Mouse (Mus musculus): ENCODE data around the gene Tead1. TPM values are rescaled to one million over a fixed set of nuclear protein-coding genes. Genes with fewer than 3 reads are reported as not detected.

The Tead1 gene
- total RNA-seq, 2 experiments from 2014 or later: 217 to 238 TPM

DNA sequence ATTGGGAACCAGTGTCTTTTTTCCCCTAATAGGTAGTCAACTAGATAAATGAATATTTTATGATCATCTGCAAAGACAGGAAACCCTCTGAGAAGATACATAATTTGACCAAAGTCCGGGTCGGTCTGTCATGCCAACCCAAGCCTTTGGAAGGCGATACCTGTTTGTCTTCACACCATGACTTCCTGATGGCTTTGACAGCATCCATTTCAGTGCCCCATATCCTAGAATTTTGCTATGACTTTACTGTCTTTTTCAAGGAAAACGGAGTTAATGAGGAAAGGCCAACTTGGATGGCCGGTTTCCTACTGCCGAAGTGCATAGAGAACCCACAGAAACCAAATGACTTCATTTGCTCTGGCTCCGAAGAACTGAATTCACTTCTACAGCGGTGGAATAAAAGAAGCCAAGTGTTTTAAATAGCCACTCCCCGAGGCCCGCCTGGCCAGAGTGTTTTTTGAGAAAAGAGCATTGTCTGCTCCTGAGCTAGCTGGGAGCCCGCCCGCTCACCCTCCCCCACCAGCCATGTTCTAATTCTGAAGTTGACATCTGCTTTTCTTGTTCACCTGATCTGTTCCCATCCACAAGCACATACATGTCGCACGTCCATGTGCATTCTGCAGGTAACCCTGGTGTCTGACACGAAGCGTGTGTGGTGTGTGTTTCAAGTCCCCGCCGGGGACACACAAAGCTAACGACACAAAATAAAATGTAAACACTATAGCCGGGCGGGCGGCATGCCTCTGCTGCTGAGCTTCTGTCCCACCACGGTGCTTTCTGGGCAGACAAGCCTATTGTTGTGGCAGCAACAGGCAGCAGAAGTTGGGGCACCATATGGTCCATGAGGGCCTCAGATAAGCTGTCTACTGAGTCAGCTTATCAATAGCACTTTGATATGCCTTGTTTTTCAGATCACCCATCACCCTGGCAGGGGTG is 5.8 kb downstream of the Tead1 start:
- DNase-seq (ENCODE audit: low spot score): peak; percentile 26

DNA sequence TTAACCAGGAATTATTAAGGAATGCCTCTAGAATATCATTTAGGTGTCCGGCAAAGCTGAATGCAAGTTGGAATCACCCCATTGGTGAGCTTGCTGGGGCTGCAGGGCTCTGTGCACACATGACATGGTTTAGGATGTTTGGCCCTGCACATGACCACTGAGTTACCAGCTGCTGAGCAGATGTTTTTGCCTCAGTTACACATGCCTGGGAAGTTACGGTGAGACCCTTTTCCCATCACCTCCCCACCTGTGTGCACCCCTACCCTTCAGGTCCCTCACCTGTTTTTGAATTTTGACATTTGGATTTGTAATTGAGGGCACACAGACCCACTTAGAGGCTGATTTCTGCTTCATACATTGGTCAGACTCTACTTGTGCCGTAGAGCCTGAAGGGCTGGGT is 6.9 kb downstream of the Tead1 start:
- DNase-seq (ENCODE audit: low spot score): no peak

DNA sequence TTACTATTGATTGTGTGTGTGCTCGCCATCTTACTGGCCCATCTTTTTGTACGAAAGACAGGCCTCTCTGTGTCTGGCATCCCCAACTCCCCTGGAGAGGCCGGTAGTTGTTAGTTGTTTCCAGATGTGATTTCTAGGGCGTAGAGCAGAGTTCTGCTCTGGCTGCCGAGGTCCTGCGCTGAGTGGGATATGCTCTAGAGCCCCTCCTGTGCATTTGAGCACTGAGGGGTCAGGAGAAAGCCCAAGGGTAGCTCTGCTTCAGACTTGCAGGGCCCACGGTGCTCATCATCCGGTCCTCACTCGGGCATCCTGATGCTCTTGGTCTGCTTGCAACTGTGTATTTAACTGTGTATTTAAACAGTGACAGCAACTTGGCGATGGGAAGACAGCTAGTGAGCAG is 7.5 kb downstream of the Tead1 start:
- DNase-seq (ENCODE audit: low spot score): no peak

DNA sequence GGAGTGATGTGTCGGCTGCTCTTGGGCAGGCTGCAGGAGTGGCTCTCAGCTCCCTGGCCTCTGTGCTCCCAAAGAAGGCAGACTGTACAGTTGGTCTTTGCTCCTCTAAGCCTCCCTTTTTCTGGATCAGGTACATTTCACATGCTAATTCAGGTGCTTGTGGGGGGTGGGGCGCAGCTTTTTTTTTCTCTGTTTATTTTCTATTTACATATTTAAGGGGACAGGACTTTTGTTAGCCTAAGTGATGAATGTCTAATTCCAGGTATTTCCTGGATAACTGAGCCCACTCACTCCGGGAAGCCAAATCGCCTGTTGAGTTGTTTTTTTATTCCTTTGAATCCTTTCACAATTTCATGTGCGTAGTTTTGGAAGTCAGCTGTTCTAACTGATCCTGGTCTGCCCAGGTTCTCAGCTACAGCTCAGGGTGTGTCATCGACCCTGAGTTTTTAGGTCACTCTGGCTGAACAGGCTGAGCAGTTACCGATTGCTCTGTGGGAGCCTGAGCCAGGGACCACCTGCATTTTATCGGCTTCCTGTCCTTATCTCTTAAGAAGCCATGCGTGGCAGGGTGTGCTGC is 9.4 kb downstream of the Tead1 start:
- no peak for DNase-seq (ENCODE audit: low spot score)

DNA sequence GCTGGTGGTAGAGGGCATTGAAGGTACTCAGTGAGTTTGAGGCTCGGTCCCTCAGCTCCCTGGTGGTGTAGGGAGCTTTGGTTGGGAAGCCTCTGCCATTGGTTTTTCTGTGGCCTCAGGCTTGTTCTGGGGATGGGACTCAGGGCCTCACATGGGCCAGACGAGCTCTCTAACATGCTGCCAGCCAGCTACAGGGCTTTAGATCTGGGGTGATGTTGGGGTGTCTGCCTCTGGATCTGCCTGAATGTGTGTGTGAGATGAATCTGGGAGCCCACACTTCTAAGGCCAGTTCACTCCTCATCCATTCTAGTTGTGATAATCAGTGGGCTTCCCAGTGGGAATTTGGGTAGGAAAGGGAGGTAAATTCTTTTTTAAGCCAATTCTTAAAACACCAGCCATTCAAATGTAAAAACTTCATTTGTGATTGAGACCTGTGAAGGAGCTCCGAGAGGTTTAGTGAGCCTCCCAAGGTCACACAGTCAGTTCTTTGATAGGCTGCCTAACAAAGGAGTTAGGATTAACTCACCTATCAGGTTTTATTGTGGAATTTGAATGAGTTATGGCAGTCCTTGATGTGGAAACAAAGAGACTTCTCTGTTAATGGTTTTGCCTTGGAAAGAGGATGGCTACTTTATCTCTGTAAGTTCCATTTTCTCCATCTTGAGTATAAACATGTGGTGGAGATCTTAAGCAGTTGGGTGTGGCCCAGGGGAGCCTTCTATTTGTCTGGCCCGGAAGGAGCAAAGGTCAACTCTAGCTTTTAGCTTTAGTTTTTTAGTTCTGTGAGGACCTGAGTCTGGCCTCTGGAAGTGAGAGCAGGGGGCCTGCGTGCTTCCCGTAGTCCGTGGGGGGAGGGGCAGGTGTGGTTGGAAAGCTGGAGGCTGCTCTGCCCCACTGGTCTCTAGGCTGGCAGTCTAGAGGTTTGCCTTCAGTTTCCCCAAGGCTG is 12.0 kb downstream of the Tead1 start:
- no peak for DNase-seq (ENCODE audit: low spot score)

DNA sequence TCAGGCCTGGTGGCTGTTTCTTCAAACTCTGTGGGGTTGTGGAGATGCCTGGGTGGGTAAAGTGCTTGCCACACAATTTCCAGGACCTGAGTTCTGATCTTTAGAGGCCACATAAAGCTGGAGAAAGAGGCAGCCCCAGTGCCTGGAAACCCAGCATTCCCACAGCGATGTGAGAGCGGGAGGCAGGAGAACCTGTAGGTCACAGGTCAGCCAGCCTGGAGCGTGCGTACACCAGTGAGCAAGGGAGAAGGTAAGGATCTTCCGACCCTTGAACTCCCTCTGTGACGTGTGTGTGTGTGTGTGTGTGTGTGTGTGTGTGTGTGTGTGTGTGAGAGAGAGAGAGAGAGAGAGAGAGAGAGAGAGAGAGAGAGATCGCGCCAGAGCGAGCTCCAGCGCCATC is 14.4 kb downstream of the Tead1 start:
- DNase-seq (ENCODE audit: low spot score): no peak

DNA sequence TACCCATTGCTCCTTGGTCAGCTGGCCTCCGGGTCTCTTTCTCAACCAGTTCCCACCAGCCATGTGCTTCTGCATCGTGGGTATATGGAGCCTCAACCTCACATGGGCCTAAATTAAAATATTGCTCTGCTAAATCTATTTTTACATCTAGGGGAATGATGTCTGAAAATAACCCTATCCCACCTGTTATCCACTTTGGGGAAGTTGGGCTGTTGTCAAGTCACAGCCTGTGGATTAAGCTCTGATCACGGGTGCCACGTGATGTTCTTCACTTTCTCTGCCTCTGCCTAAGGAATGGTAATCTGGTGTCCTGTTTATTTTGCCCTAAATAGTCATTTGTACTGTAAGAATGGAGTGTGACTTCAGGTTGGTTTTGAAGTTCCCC is 17.7 kb downstream of the Tead1 start:
- DNase-seq (ENCODE audit: low spot score): peak; percentile 59

DNA sequence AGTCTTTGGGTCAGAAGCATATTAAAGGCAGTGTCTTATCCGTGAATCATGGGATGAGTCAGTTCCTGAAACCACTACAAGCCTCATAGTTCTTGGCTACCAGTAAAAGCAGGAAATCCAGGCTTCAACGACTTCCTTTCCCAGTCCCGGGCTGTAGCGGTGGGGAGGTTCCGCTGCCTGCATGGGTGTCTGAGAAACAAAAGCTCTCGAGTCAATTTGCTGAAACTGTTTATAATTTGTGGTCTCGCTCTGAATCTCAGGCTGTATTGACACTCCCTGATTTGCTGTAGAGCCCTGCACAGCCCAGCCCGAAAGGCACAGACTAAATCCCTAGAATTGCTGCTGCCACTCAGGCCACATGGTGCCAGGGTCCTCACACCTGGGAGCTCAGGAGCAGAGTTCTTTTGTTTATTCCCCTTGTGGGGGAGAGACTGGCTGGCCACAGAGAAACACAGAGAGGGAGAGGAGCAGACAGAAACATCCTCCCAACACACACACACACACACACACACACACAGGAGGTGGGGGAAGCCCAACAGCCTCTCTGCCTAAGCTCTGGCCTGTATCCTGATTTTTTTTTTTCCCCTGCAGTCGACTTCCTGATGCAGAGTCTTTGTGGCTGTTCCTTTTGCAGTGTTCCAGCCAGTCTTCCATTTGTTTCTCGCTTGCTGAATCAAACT is 18.2 kb downstream of the Tead1 start:
- DNase-seq (ENCODE audit: low spot score): peak; percentile 70

DNA sequence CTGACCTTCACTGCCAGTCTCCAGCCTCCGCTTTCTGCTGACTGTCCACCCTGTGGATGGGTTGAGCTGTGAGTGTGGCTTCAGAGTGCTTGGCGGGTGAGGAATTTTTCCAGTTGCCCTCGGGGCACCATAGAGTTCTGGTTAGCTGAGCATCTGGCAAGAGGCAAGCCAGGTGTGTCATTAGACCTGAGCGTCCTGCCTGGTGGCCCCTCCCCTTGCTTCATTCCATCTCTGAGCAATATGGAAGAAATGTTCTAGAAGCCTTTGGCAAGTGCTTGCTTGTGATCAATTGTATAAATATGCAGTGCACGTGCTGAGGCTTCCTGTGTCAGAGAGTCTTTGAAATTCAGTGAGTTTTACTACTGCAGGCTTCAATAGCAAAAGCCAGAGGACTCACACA is 21.0 kb downstream of the Tead1 start:
- no peak for DNase-seq (ENCODE audit: low spot score)

DNA sequence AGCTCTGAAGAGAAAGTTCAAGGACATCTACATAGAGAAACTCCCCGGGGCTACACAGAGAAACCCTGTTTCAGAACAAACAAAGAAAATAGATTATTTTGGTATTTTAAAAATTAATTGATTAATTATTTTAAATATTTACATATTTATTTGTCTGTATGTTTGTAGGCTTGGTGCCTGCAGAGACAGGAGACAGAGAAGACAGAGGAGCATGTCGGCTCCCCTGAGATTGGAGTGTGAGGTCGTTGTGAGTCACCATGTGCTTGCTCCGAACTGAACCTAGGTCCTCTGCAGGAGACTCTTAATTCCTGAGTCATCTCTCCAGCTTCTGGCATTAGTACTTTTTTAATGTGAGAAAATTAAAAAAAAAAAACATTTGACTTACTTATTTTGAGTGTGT is 24.2 kb downstream of the Tead1 start:
- DNase-seq (ENCODE audit: low spot score): no peak

DNA sequence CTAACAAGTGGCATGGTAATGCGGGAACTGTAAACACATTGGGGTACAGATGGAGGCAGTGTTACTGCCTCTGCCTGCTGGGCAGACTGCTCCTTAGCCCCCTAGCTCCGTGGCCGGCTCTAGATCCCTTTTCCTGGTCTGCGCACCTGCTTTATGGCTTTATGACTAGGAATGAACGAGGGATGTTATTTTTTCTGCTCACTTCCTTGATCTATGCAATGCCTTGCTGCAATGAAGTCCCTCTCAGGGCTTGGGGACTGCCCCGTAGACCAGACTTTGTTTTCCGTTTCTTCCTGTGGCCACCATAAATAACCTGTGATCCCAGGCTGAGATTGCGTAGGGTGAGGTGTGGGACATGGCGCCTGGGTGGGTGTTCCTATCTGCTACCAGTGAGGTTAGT is 26.8 kb downstream of the Tead1 start:
- no peak for DNase-seq (ENCODE audit: low spot score)

DNA sequence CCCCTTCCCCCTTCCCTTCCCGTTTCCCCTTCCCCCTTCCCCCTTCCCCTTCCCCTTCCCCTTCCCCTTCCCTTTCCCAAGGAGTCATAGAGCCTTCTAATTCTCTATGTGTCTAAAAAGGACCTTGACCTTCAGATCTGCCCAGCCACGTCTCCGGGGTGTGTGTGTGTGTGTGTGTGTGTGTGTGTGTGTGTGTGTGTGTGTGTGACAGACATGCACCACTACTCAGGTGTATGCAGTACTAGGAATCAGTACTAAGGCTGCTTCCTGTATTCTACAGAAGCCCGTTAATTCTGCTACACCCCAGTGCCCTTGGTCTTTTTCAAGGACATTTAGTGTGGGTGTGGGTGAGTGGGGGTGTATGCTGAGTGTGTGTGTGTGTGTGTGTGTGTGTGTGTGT is 27.6 kb downstream of the Tead1 start:
- no peak for DNase-seq (ENCODE audit: low spot score)

DNA sequence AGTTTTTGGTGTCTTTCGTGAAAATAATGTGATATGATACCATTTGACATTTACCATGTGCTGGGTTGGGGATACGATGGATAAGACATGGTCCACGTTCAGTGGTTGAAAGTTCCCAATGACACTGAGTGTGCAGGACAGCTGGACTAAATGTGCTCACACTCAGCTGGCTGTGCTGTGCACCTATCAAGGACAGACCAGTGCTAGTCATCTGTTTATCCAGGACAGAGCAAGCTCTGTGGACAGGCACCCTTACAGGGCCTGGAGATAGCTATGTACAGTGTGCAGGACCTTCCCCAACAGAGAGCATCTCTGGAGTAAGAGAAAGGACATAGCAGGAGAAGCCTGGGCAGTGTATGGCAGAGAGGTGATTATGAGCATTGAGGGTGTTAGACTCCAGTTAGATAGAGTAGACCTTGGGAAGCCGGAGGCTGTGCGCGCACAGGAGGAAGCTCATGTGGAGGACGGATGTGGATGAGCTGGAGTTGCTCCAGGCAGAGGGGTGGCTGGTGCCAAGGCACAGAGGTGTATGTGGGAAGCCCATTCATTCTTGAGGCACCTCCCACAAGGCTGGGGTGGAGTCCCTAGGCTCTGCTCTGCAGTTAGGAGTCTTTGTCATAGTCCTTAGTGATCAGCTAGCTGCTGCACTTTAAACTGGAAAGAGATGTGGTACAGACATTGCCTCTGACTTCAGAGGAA is 31.4 kb downstream of the Tead1 start:
- DNase-seq (ENCODE audit: low spot score): no peak

DNA sequence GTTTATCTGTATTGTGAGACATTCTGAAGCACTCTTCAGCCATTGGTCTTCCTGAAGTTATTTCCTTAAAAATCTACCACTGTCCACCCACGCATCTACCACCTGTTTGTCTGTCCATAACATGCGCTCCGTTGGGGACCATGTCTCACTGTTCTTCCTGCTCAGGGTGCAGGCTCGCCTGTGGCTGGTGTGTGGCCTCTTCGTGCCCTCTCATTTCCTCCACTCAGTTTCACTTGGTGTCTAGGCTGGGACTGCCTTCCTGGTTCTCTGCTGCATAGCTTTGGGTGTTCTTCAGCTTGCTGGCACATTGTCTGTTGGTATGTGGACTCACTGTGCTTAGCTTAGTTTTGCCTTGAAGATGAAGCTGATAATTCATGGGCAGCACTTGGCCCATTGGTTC is 32.9 kb downstream of the Tead1 start:
- no peak for DNase-seq (ENCODE audit: low spot score)

DNA sequence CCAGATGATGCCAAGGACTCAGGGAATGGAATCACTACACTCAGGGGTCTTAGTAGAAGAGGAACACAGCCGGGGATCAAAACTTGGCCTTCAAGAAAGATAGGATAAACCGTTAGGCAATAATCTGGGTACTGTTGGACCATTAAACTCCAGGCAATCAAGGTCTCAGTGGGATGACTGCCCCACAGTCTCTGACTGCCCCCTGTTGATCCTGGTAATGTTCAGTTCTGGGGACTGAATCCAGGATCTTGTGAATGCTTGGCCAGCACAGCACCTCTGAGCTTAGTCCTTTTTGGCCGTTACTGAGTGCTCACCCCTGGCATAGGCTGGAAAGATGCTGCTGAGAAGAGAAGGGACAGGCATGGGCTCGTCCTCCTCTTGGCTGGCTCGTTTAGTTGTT is 34.4 kb downstream of the Tead1 start:
- no peak for DNase-seq (ENCODE audit: low spot score)

DNA sequence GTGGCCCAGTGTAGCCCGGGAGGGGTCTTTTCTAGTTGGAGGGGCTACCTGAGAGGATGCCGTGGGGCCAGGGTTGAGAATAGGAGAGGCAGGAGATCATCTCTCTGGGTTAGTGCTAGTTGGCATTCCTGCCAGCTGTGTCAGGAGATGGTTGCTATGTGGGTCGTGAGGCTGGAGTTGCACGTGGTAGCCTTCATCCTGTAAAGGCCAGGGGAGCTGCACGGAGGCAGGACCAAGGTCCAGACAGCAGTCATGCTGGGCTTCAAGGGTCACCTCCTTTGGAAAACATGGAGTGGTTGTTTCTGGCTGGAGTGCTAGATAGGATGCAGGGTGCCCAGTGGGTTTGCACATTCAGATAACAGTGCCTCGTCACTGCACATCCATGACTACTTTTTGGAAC is 35.7 kb downstream of the Tead1 start:
- no peak for DNase-seq (ENCODE audit: low spot score)

DNA sequence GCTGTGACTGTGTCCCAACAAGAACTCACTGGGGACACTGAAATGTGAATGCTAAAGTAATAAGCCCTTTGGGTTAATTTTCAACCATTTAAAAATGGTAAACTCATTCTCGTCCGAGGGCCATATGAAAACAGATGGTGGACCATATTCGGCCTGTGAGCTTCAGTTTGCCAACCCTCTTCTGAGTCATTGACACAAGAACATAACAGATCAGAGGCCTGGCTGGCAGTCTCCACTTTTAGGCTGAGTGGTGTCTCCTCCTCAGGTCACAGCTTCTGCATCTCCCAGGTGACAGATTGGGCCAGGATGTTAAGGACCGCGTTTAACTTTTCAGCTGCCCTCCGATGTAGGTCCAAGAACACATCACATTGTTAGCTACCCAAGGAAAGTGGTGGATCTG is 37.6 kb downstream of the Tead1 start:
- DNase-seq (ENCODE audit: low spot score): no peak

DNA sequence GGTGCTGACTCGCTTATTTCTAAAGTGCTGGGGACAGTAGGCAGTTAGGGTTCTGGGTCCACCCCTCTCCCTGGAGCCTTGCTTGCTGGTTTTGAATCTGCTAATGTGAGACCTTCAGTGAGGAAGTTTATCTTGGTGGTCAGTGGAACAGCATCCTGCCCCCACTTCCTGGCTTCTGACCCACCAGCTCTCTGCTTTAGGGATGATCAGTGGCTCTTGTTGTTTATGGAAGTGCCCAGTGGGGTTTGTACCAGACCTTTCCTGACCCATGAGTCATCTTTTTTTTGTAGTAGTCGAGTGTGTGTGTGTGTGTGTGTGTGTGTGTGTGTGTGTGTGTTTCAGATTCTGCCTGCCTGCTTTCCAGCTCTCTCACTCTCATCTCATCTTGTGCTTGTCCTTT is 38.6 kb downstream of the Tead1 start:
- DNase-seq (ENCODE audit: low spot score): peak; percentile 20

DNA sequence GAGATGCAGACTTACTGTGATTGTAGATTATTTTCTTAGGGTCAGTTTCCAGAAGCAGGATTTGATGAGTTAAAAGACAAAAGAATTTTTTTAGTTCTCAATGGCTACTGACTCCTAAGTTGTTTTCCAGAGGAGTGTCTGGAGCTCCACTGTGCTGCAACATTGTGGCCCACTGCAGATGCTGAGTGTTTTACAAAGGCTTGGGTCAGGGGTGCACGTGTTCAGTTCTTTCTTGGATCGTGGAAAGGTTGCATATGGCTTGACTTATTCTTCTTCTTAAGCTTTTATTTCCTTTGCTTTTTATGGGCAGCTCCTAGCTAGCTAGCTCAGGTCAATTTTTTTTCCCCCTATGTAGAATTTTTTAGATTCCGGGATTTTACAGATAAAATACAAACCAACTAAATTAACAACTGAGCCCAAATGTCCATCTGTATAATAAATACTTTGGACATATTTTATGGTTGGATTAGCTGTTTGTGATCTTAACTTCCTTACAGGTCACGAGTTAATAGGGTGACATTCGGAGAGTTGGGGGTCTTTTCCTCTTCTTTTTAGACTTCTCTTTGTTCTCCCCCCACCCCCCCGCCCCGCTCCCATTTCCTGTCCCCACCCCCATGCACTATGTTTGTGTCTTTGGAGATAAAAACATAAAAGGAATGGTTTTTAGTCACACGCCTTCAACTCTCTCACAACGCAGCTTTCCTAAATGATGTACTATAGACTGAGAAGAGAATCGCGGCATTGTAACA is 40.5 kb downstream of the Tead1 start:
- DNase-seq (ENCODE audit: low spot score): no peak

All from gastrocnemius, adult 18-20 months (tissue).